ENCODE assay signal across 8 mouse cellular contexts in genomic region chr12:80894973-80895570, GRCm38 (mm10). TPM values are rescaled to one million over a fixed set of nuclear protein-coding genes. Genes with fewer than 3 reads are reported as not detected.
DNase-seq lines count a peak whose midpoint lies in the region; ATAC-seq lines count a peak whose summit lies in the region.

No protein-coding gene starts in this region.

- no peaks in the 10 kb centered on the region for H3K27me3 ChIP-seq in hindbrain, embryonic 12.5 days
- H3K27me3 ChIP-seq in lung, embryonic 16.5 days (ENCODE audit: control insufficient read depth, insufficient read depth, low read depth, low read length) = no peaks in the 10 kb centered on the region

- DNase-seq in R1 (ENCODE audit: low read depth, low spot score) = peak; percentile 91
- peak; percentile 85 for DNase-seq in cerebellum, adult 9-10 months
- peak; percentile 77 for DNase-seq in layer of hippocampus, adult 9-11 months
- DNase-seq in ovary, postnatal 36 days (ENCODE audit: low spot score) = peak; percentile 73
- peak; percentile 67 for DNase-seq in thymus, postnatal 25 days

- no peaks in the 10 kb centered on the region for H3K9me3 ChIP-seq in hindbrain, embryonic 12.5 days (replicated peaks)
- H3K9me3 ChIP-seq in lung, embryonic 16.5 days (ENCODE audit: control insufficient read depth, low read length) = no peaks in the 10 kb centered on the region

- peaks cover 4% of the 10 kb centered on the region; the same call in 1 of the 2 replicates for H3K4me1 ChIP-seq in hindbrain, embryonic 12.5 days
- peaks cover 3% of the 10 kb centered on the region; the same call in 1 of the 2 replicates for H3K4me1 ChIP-seq in lung, embryonic 16.5 days (replicated peaks; ENCODE audit: control insufficient read depth, insufficient read depth, low read length)

- no peak overlapping the region for H3K27ac ChIP-seq in hindbrain, embryonic 12.5 days
- H3K27ac ChIP-seq in lung, embryonic 16.5 days (ENCODE audit: low read length) = no peak overlapping the region

- ATAC-seq in frontal cortex, adult (ENCODE audit: low TSS enrichment) = peak; percentile 97
- ATAC-seq in hindbrain, embryonic 12.5 days (ENCODE audit: low FRiP score) = peak; percentile 83
- ATAC-seq in lung, embryonic 16.5 days (ENCODE audit: low read depth) = peak; percentile 95

- peak overlapping the region; percentile 49 for H3K4me2 ChIP-seq in hindbrain, embryonic 12.5 days (replicated peaks)
- H3K4me2 ChIP-seq in lung, embryonic 16.5 days (ENCODE audit: low read depth, low read length) = peak overlapping the region; percentile 38; the same call in 1 of the 2 replicates

- WGBS in hindbrain, embryonic 12.5 days = 8% methylated on average over 19 of the region's 19 CpGs
- WGBS in lung, embryonic 16.5 days = 16% methylated on average over 19 of the region's 19 CpGs

- H3K4me3 ChIP-seq in hindbrain, embryonic 12.5 days = peak overlapping the region; percentile 25
- peak overlapping the region; percentile 22; the same call in 1 of the 2 replicates for H3K4me3 ChIP-seq in lung, embryonic 16.5 days (ENCODE audit: low read length)

- H3K9ac ChIP-seq in hindbrain, embryonic 12.5 days = no peak overlapping the region
- peak overlapping the region; percentile 48 for H3K9ac ChIP-seq in lung, embryonic 16.5 days (ENCODE audit: low read length)

- H3K36me3 ChIP-seq in hindbrain, embryonic 12.5 days = no peaks in the 10 kb centered on the region
- H3K36me3 ChIP-seq in lung, embryonic 16.5 days (ENCODE audit: control insufficient read depth, insufficient read depth, low read length) = no peaks in the 10 kb centered on the region

RNA-seq across cellular contexts. Expression of gene Srsf5, which starts 50.2 kb away (rescaled TPM):
- 587 and 684 TPM in 2 replicates for polyA plus RNA-seq in hindbrain, embryonic 12.5 days (2016; fragmentation: Nextera tagmentation; extraction: Ambion mirVana)
- polyA plus RNA-seq in lung, embryonic 16.5 days (2015; fragmentation: Nextera tagmentation; extraction: Ambion mirVana) = 514 and 599 TPM in 2 replicates
